Mouse (Mus musculus): Measurements from ENCODE around the gene Ralgds.

GRCm38 (mm10) chr2:28518231-28518630 is 5.3 kb downstream of the Ralgds start:
- TF ChIP-seq CTCF (IDR thresholded peaks at IDR 0.05; ENCODE audit: low read depth, low read length) (no peak), EP300 (IDR thresholded peaks at IDR 0.05; ENCODE audit: insufficient read depth, low read depth, low read length) (no peak)
